Mouse (Mus musculus): Measurements from ENCODE around the gene Cmbl. TPM values are rescaled to one million over a fixed set of nuclear protein-coding genes. Genes with fewer than 3 reads are reported as not detected.

The Cmbl gene
- polyA plus RNA-seq (2015; fragmentation: Nextera tagmentation; extraction: Ambion mirVana) = 5.0 and 5.3 TPM in 2 replicates

- peaks cover 42% of the 10 kb centered on the region for H3K4me1 ChIP-seq (replicated peaks)
- 67% methylated on average over 5 of the region's 5 CpGs for WGBS (ENCODE audit: insufficient replicate concordance)
- no peak within 1 kb of the TSS for H3K27ac ChIP-seq
- no peak within 1 kb of the TSS for H3K9ac ChIP-seq
- no peaks in the 10 kb centered on the region for H3K9me3 ChIP-seq (replicated peaks)
- no peak for ATAC-seq (ENCODE audit: low read depth)
- H3K27me3 ChIP-seq = no peaks in the 10 kb centered on the region
- no peaks in the 10 kb centered on the region for H3K36me3 ChIP-seq
- H3K4me3 ChIP-seq (replicated peaks) = no peak within 1 kb of the TSS
- no peak within 1 kb of the TSS for H3K4me2 ChIP-seq
- DNase-seq = no peak
These were observed at the start of gene Cmbl for GRCm38 (mm10) chr15:31565184-31565583. Gene Cmbl, plus strand, starts transcription at chr15:31565389.

DNA sequence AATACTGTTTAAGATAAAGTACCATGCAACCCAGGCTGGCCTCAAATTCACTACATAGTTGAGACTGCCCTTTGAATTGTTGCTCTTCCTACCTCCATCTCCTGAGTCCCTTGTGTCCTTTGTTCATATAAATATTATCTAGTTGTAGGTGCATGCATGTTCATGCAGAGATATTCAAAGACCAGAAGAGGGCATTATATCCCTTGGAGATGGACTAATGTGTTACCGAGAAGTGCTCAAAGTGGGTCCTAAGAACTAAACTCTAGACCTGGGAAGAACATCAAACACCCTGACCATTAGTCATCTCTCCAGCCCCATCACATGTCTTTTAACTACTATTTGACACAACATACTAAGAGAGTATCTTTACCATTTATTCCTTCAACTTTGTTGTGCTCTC lies 48.0 kb upstream of the Cmbl start:
- H3K27ac ChIP-seq = no peak overlapping the region
- H3K27me3 ChIP-seq = no peaks in the 10 kb centered on the region
- DNase-seq (no peak), ATAC-seq (ENCODE audit: low read depth) (0 out of 2 replicates have a peak, but pooled peaks have one; percentile 31)
- H3K4me3 ChIP-seq (replicated peaks) = no peak overlapping the region
- H3K4me1 ChIP-seq (replicated peaks) = peaks cover 63% of the 10 kb centered on the region
- H3K36me3 ChIP-seq = no peaks in the 10 kb centered on the region
- H3K4me2 ChIP-seq = no peak overlapping the region
- 72% methylated on average over 1 of the region's 1 CpGs for WGBS (ENCODE audit: insufficient replicate concordance)
- H3K9me3 ChIP-seq (replicated peaks) = no peaks in the 10 kb centered on the region
- H3K9ac ChIP-seq = no peak overlapping the region

- Histone ChIP-seq H3K36me3 (no peaks in the 10 kb centered on the region), H3K4me3 (replicated peaks) (no peak overlapping the region), H3K27ac (no peak overlapping the region), H3K4me2 (no peak overlapping the region), H3K4me1 (replicated peaks) (peaks cover 63% of the 10 kb centered on the region), H3K9ac (no peak overlapping the region), H3K27me3 (no peaks in the 10 kb centered on the region), H3K9me3 (replicated peaks) (no peaks in the 10 kb centered on the region)
- WGBS (ENCODE audit: insufficient replicate concordance) = 49% methylated on average over 2 of the region's 2 CpGs
- DNase-seq (no peak), ATAC-seq (ENCODE audit: low read depth) (no peak)
These were observed 46.8 kb upstream of the Cmbl start for GRCm38 (mm10) chr15:31518371-31518770.

- ATAC-seq (ENCODE audit: low read depth) (peak; percentile 64), DNase-seq (no peak)
- H3K9ac ChIP-seq = no peak overlapping the region
- H3K4me1 ChIP-seq (replicated peaks) = peaks cover 63% of the 10 kb centered on the region
- H3K4me2 ChIP-seq = no peak overlapping the region
- no peaks in the 10 kb centered on the region for H3K9me3 ChIP-seq (replicated peaks)
- H3K36me3 ChIP-seq = no peaks in the 10 kb centered on the region
- no peak overlapping the region for H3K27ac ChIP-seq
- no peak overlapping the region for H3K4me3 ChIP-seq (replicated peaks)
- WGBS (ENCODE audit: insufficient replicate concordance) = 27% methylated on average over 5 of the region's 5 CpGs
- no peaks in the 10 kb centered on the region for H3K27me3 ChIP-seq
These were observed 46.2 kb upstream of the Cmbl start for GRCm38 (mm10) chr15:31519000-31519399.

GRCm38 (mm10) chr15:31526463-31526862 lies 38.7 kb upstream of the Cmbl start:
- Histone ChIP-seq H3K4me3 (replicated peaks) (no peak overlapping the region), H3K9ac (no peak overlapping the region), H3K4me2 (no peak overlapping the region), H3K36me3 (peaks cover 4% of the 10 kb centered on the region; the same call in 1 of the 2 replicates), H3K27me3 (no peaks in the 10 kb centered on the region), H3K4me1 (replicated peaks) (peaks cover 62% of the 10 kb centered on the region), H3K9me3 (replicated peaks) (no peaks in the 10 kb centered on the region), H3K27ac (no peak overlapping the region)
- DNase-seq (no peak), ATAC-seq (ENCODE audit: low read depth) (no peak)
- 66% methylated on average over 1 of the region's 1 CpGs for WGBS (ENCODE audit: insufficient replicate concordance)

GRCm38 (mm10) chr15:31528477-31528876 lies 36.7 kb upstream of the Cmbl start:
- DNase-seq = no peak
- Histone ChIP-seq H3K36me3 (peaks cover 4% of the 10 kb centered on the region; the same call in 1 of the 2 replicates), H3K4me1 (replicated peaks) (peaks cover 67% of the 10 kb centered on the region), H3K4me2 (peak overlapping the region; percentile 76; the same call in 1 of the 2 replicates), H3K27me3 (no peaks in the 10 kb centered on the region), H3K9ac (no peak overlapping the region), H3K27ac (no peak overlapping the region), H3K9me3 (replicated peaks) (no peaks in the 10 kb centered on the region), H3K4me3 (replicated peaks) (peak overlapping the region; percentile 95)
- WGBS (ENCODE audit: insufficient replicate concordance) = 84% methylated on average over 4 of the region's 4 CpGs
- ATAC-seq (ENCODE audit: low read depth) = no peak

- WGBS (ENCODE audit: insufficient replicate concordance) = 30% methylated on average over 6 of the region's 6 CpGs
- peak overlapping the region; percentile 76 for H3K4me2 ChIP-seq
- no peak for ATAC-seq (ENCODE audit: low read depth)
- peaks cover 67% of the 10 kb centered on the region for H3K4me1 ChIP-seq (replicated peaks)
- no peak for DNase-seq
- no peaks in the 10 kb centered on the region for H3K9me3 ChIP-seq (replicated peaks)
- H3K9ac ChIP-seq = peak overlapping the region; percentile 96
- peak overlapping the region; percentile 95 for H3K4me3 ChIP-seq (replicated peaks)
- no peaks in the 10 kb centered on the region for H3K27me3 ChIP-seq
- peaks cover 4% of the 10 kb centered on the region; the same call in 1 of the 2 replicates for H3K36me3 ChIP-seq
- H3K27ac ChIP-seq = no peak overlapping the region
These were observed 36.1 kb upstream of the Cmbl start for GRCm38 (mm10) chr15:31529103-31529502.

DNA sequence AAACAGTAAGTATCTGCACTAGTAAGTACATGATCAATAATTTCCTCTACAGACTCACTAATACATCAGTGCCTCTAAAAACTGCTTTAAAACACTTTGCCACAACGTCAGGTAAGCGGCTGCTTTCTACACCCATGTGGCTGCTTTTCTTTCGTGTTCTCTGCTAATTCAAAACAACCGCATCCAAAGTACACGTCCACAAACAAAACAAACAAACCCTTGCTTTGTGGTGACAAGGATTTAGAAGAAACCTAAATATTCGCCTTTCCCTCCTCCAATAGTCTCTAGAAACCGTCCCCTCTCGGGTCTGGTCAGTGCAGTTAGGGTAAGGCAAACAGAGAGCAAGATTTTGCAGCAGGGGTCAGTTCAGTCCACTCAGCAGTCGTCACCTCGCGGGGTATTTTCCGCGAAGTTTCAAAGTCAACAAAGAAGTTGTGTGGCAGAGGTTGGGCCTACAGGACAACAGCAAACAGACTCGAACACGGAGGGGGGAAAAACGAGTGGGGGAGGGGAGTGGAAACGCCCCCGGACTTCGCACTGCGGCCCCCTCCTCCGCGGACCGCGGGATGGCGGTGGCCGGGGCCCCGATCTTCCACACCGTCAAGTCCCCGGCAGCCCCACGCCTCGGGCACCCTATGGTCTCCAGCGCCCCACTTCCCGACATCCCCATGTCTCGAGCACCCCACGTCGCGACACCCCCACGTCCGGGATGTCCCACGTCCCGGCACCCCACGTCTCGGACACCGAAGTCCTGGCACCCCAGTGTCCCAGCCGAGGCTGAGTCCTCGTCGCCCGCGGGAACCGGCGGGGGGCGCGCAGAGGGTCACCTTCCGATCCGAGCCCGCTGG lies 35.2 kb upstream of the Cmbl start:
- H3K4me2 ChIP-seq = peak overlapping the region; percentile 76
- peak overlapping the region; percentile 95 for H3K4me3 ChIP-seq (replicated peaks)
- H3K27ac ChIP-seq = peak overlapping the region; percentile 94
- peak overlapping the region; percentile 96 for H3K9ac ChIP-seq
- no peaks in the 10 kb centered on the region for H3K9me3 ChIP-seq (replicated peaks)
- peaks cover 4% of the 10 kb centered on the region; the same call in 1 of the 2 replicates for H3K36me3 ChIP-seq
- ATAC-seq (ENCODE audit: low read depth) (peak; percentile 10), DNase-seq (peak; percentile 21)
- under 1% methylated on average over 54 of the region's 56 CpGs for whole genome bisulfite sequencing (ENCODE audit: insufficient replicate concordance)
- peaks cover 67% of the 10 kb centered on the region for H3K4me1 ChIP-seq (replicated peaks)
- no peaks in the 10 kb centered on the region for H3K27me3 ChIP-seq

DNA sequence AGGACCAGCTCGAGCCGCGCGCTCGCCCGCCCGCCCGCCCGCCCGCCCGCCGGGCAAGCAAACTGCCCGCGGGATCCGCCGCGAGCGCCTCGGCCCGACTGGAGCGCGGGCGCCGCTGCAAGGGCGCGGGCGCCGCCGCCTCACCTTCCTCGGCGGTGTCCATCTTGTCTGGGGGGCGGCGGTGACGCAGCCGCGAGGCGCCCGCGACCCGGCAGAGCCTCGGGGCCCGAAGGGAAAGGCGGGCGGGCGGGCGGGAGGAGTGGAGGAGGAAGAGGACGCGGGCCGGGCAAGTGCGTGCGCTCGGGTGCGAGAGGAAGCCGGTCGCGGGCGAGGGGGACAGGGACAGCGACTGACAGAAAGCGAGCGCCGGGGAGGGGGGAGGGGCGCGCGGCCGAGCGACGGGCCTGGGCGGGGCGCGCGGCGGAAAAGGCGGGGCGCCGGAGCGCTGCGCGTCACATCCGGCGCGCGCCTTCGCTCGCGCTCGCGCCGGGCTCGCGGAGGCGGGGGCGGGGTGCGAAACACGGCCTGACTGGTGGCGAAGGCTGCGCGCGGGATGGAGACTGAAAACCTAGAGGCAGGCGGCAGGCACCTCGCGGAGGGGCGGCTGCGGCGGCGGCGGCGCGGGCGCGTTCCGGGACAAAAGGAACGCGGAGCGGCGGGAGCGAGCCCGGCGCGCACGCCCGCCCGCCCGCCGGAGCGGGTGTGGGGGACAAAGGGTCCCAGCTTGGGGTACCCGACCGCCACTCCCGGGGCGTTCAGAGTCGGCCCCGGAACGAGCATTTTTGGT lies 34.3 kb upstream of the Cmbl start, which contains the start of gene March6:
March6 (minus strand) TSS at position 395 of the 787 bp plus-strand sequence.
- Histone ChIP-seq H3K4me3 (replicated peaks) (peak within 1 kb of the TSS; percentile 95), H3K36me3 (peaks cover 4% of the 10 kb centered on the region; the same call in 1 of the 2 replicates), H3K9me3 (replicated peaks) (no peaks in the 10 kb centered on the region), H3K4me2 (peak within 1 kb of the TSS; percentile 88), H3K27me3 (no peaks in the 10 kb centered on the region), H3K27ac (peak within 1 kb of the TSS; percentile 94), H3K4me1 (replicated peaks) (peaks cover 67% of the 10 kb centered on the region), H3K9ac (peak within 1 kb of the TSS; percentile 96)
- ATAC-seq (ENCODE audit: low read depth) = peak; percentile 85
- WGBS (ENCODE audit: insufficient replicate concordance) = 1% methylated on average over 112 of the region's 132 CpGs
- DNase-seq = peak; percentile 83

- H3K4me1 ChIP-seq (replicated peaks) = peaks cover 73% of the 10 kb centered on the region
- DNase-seq (no peak), ATAC-seq (ENCODE audit: low read depth) (peak; percentile 29)
- peak overlapping the region; percentile 88 for H3K4me2 ChIP-seq
- 7% methylated on average over 16 of the region's 16 CpGs for WGBS (ENCODE audit: insufficient replicate concordance)
- no peaks in the 10 kb centered on the region for H3K27me3 ChIP-seq
- peak overlapping the region; percentile 94 for H3K27ac ChIP-seq
- peaks cover 4% of the 10 kb centered on the region; the same call in 1 of the 2 replicates for H3K36me3 ChIP-seq
- peak overlapping the region; percentile 96 for H3K9ac ChIP-seq
- H3K4me3 ChIP-seq (replicated peaks) = peak overlapping the region; percentile 95
- no peaks in the 10 kb centered on the region for H3K9me3 ChIP-seq (replicated peaks)
These were observed 33.5 kb upstream of the Cmbl start for GRCm38 (mm10) chr15:31531446-31532330.
